8 mouse cellular contexts compared by ENCODE assay signal in the genomic region with DNA sequence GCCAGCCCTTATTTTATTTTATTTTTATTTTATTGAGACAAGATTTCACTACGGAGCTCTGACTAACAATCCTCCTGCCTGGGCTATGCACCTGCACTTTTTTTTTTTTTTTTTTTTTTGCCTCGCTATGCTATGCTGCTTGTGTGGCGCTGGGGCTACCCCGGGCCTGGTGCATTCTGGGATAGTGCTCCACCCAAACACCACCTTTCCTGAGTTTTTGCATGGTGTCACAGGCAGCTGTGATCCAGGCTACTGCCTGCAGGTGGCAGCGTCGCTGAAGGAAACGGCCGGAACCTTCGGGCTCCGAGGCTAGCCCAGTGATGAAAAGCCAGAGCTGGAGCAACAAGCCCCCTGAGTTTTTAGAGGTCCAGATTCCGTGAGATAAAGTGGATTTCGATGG. TPM values are rescaled to one million over a fixed set of nuclear protein-coding genes. Genes with fewer than 3 reads are reported as not detected.
DNase-seq lines count a peak whose midpoint lies in the region; ATAC-seq and TF ChIP-seq lines count a peak whose summit lies in the region.

No protein-coding gene starts in this region.

- DNase-seq in adrenal gland, adult 2 months: peak; percentile 46
- DNase-seq in adrenal gland, postnatal 4 days (ENCODE audit: low spot score in 2 of 2): no peak
- peak; percentile 36 to 59 for DNase-seq in lung, adult 18-20 months
- no peak for DNase-seq in lung, postnatal 25 days (ENCODE audit: low spot score)
- peak; percentile 73 to 74 for DNase-seq in cerebellum, adult 2 months
- peak; percentile 76 for DNase-seq in hindbrain, postnatal 0 days (ENCODE audit: low spot score)
- DNase-seq in lung, postnatal 0 days (ENCODE audit: low spot score): peak; percentile 65
- peak; percentile 60 for DNase-seq in telencephalon, adult 2 months (ENCODE audit: low read depth, low spot score)

- no peak overlapping the region for H3K27ac ChIP-seq in cerebellum, adult 2 months (ENCODE audit: insufficient read depth, low read length)
- H3K27ac ChIP-seq in hindbrain, postnatal 0 days: no peak overlapping the region
- H3K27ac ChIP-seq in lung, postnatal 0 days (ENCODE audit: low read length): no peak overlapping the region

- TF ChIP-seq CTCF in cerebellum, adult 2 months (IDR thresholded peaks at IDR 0.05; ENCODE audit: borderline replicate concordance, insufficient read depth, low read depth, low read length): peak; percentile 73
- peak; percentile 75 for TF ChIP-seq CTCF in hindbrain, postnatal 0 days (IDR thresholded peaks at IDR 0.05; ENCODE audit: low read depth)
- TF ChIP-seq CTCF in lung, postnatal 0 days (IDR thresholded peaks at IDR 0.05): peak; percentile 74

- WGBS in cerebellum, adult 2 months: 11% methylated on average over 12 of the region's 12 CpGs
- 19% methylated on average over 12 of the region's 12 CpGs for WGBS in hindbrain, postnatal 0 days
- WGBS in lung, postnatal 0 days: 5% methylated on average over 12 of the region's 12 CpGs

- no peak for TF ChIP-seq POLR2A in cerebellum, adult 2 months (IDR thresholded peaks at IDR 0.05; ENCODE audit: borderline replicate concordance, insufficient read depth, low read length)

- H3K9me3 ChIP-seq in hindbrain, postnatal 0 days (ENCODE audit: low read length): no peaks in the 10 kb centered on the region
- no peaks in the 10 kb centered on the region for H3K9me3 ChIP-seq in lung, postnatal 0 days (ENCODE audit: low read length)

- H3K4me1 ChIP-seq in cerebellum, adult 2 months (ENCODE audit: control insufficient read depth, insufficient read depth, low read length): peaks cover 3% of the 10 kb centered on the region; the same call in 1 of the 2 replicates
- 0 out of 2 replicates have a peak, but pooled peaks cover 4% of the 10 kb centered on the region for H3K4me1 ChIP-seq in hindbrain, postnatal 0 days (ENCODE audit: insufficient read depth, low read length)
- H3K4me1 ChIP-seq in lung, postnatal 0 days (ENCODE audit: insufficient read depth, low read depth, low read length): no peaks in the 10 kb centered on the region

- H3K4me2 ChIP-seq in hindbrain, postnatal 0 days (ENCODE audit: low read depth, low read length): no peak overlapping the region
- H3K4me2 ChIP-seq in lung, postnatal 0 days (replicated peaks; ENCODE audit: low read depth, low read length): no peak overlapping the region

- H3K27me3 ChIP-seq in cerebellum, adult 2 months (ENCODE audit: control insufficient read depth, insufficient read depth, low read length): no peaks in the 10 kb centered on the region
- no peaks in the 10 kb centered on the region for H3K27me3 ChIP-seq in hindbrain, postnatal 0 days (ENCODE audit: insufficient read depth, low read length)
- 0 out of 2 replicates have a peak, but pooled peaks cover 7% of the 10 kb centered on the region for H3K27me3 ChIP-seq in lung, postnatal 0 days (replicated peaks; ENCODE audit: insufficient read depth, low read length)

- H3K36me3 ChIP-seq in hindbrain, postnatal 0 days (ENCODE audit: insufficient read depth, low read length): no peaks in the 10 kb centered on the region
- H3K36me3 ChIP-seq in lung, postnatal 0 days (ENCODE audit: insufficient read depth, low read length): no peaks in the 10 kb centered on the region

- 0 out of 2 replicates have a peak, but pooled peaks have one; percentile 18 for ATAC-seq in hindbrain, postnatal 0 days
- ATAC-seq in lung, postnatal 0 days: peak; percentile 25; the same call in 1 of the 2 replicates

- H3K4me3 ChIP-seq in cerebellum, adult 2 months (replicated peaks; ENCODE audit: insufficient read depth, low read depth, low read length): no peak overlapping the region
- H3K4me3 ChIP-seq in hindbrain, postnatal 0 days (ENCODE audit: low read length): no peak overlapping the region
- no peak overlapping the region for H3K4me3 ChIP-seq in lung, postnatal 0 days (ENCODE audit: low read depth, low read length)

- no peak overlapping the region for H3K9ac ChIP-seq in hindbrain, postnatal 0 days (replicated peaks; ENCODE audit: low read length)
- no peak overlapping the region for H3K9ac ChIP-seq in lung, postnatal 0 days (replicated peaks; ENCODE audit: low read depth)

- no peak for TF ChIP-seq EP300 in lung, postnatal 0 days (IDR thresholded peaks at IDR 0.05)

RNA-seq across cellular contexts. Expression of a gene that starts 16.0 kb away (rescaled TPM):
- total RNA-seq in adrenal gland, adult 2 months (2021): 1 to 10 TPM; 5.4 to 9.2 TPM
- polyA plus RNA-seq in adrenal gland, adult 2 months (2012; rRNA removed): 8.5 and 8.6 TPM in 2 replicates
- total RNA-seq in adrenal gland, postnatal 4 days (2021): 1 to 10 TPM; 5.4 to 6.7 TPM
- 21.0 and 23.0 TPM in 2 replicates for polyA plus RNA-seq in cerebellum, adult 2 months (2012; rRNA removed)
- 26.2 and 27.2 TPM in 2 replicates for total RNA-seq in hindbrain, postnatal 0 days (2014; rRNA removed)
- 18.9 and 22.1 TPM in 2 replicates for polyA plus RNA-seq in hindbrain, postnatal 0 days (2015; fragmentation: Nextera tagmentation; extraction: Ambion mirVana)
- polyA plus RNA-seq in lung, postnatal 0 days (2015; fragmentation: Nextera tagmentation; extraction: Ambion mirVana): 1.0 and 1.4 TPM in 2 replicates

RNA-seq across cellular contexts. Expression of a gene that starts 26.7 kb away (rescaled TPM):
- total RNA-seq in adrenal gland, adult 2 months (2021): 1 to 10 TPM; 1.4 to 3.6 TPM
- polyA plus RNA-seq in adrenal gland, adult 2 months (2012; rRNA removed): 2.1 and 2.4 TPM in 2 replicates
- 1 to 10 TPM; 2.9 to 3.5 TPM for total RNA-seq in adrenal gland, postnatal 4 days (2021)
- 126 and 136 TPM in 2 replicates for polyA plus RNA-seq in cerebellum, adult 2 months (2012; rRNA removed)
- total RNA-seq in hindbrain, postnatal 0 days (2014; rRNA removed): 82.0 and 106 TPM in 2 replicates
- 69.0 and 78.7 TPM in 2 replicates for polyA plus RNA-seq in hindbrain, postnatal 0 days (2015; fragmentation: Nextera tagmentation; extraction: Ambion mirVana)
- polyA plus RNA-seq in lung, postnatal 0 days (2015; fragmentation: Nextera tagmentation; extraction: Ambion mirVana): not detected in 2 replicates

RNA-seq across cellular contexts. Expression of a gene that starts 38.4 kb away (rescaled TPM):
- 10 to 100 TPM; 50.9 to 53.0 TPM for total RNA-seq in adrenal gland, adult 2 months (2021)
- polyA plus RNA-seq in adrenal gland, adult 2 months (2012; rRNA removed): 121 and 154 TPM in 2 replicates
- total RNA-seq in adrenal gland, postnatal 4 days (2021): 10 to 100 TPM; 32.9 to 36.3 TPM
- polyA plus RNA-seq in cerebellum, adult 2 months (2012; rRNA removed): 75.2 and 77.0 TPM in 2 replicates
- total RNA-seq in hindbrain, postnatal 0 days (2014; rRNA removed): 118 and 126 TPM in 2 replicates
- polyA plus RNA-seq in hindbrain, postnatal 0 days (2015; fragmentation: Nextera tagmentation; extraction: Ambion mirVana): 40.6 and 41.9 TPM in 2 replicates
- polyA plus RNA-seq in lung, postnatal 0 days (2015; fragmentation: Nextera tagmentation; extraction: Ambion mirVana): 15.4 and 16.0 TPM in 2 replicates

Comparison
In these comparisons a context has a peak if more than half of its experiments do, and no peak if none do; other contexts are left out.
1. DNase-seq: peak in adrenal gland, adult 2 months (single experiment), lung, adult 18-20 months (2 of 2), cerebellum, adult 2 months (2 of 2), hindbrain, postnatal 0 days (single experiment), lung, postnatal 0 days (single experiment) and telencephalon, adult 2 months (single experiment); none in adrenal gland, postnatal 4 days (0 of 2) and lung, postnatal 25 days (single experiment).
2. RNA of a gene that starts 26.7 kb away (polyA plus RNA-seq): 126 to 136 TPM in cerebellum, adult 2 months and 69.0 to 78.7 TPM in hindbrain, postnatal 0 days; 2.1 to 2.4 TPM in adrenal gland, adult 2 months and not detected in lung, postnatal 0 days; every median in the first group is over 10 times any median in the second.
3. Peak in every context shown above with its lines, with median percentiles within 50 percentile points of each other: CTCF ChIP-seq.